Mouse (Mus musculus) limb, embryonic 11.5 days (tissue): Measurements from ENCODE around the gene Capn1. TPM values are rescaled to one million over a fixed set of nuclear protein-coding genes. Genes with fewer than 3 reads are reported as not detected.

ENCODE experiments used
- ATAC-seq: fragments of 200-750 bp; cut with Nextera tagmentation; 2 replicates; pipeline ENCODE4 v1.8.0; 2017; ENCODE audit warnings: low read depth; ENCODE audit not compliant: insufficient number of reproducible peaks, low FRiP score, low TSS enrichment
- DNase-seq: peaks from one replicate; pipeline ENCODE4 v3.0.0-alpha.2; 2015; ENCODE audit warnings: low spot score
- H3K27ac ChIP-seq: fragments of 300-500 bp; sonication (generic); replicated peaks from 2 replicates; pipeline ENCODE4 v1.5.1; 2014; ENCODE audit warnings: low read depth, mild to moderate bottlenecking, low read length
- H3K27me3 ChIP-seq: fragments of 300-500 bp; sonication (generic); 2 replicates; pipeline ENCODE4 v1.6.1; 2014; ENCODE audit warnings: mild to moderate bottlenecking, low read length, mixed read lengths; ENCODE audit not compliant: control insufficient read depth, insufficient read depth
- H3K36me3 ChIP-seq: fragments of 300-500 bp; sonication (generic); 2 replicates; pipeline ENCODE4 v1.6.1; 2014; ENCODE audit warnings: mild to moderate bottlenecking, low read length, moderate library complexity, mixed read lengths; ENCODE audit not compliant: control insufficient read depth, insufficient read depth
- H3K4me1 ChIP-seq: fragments of 300-500 bp; sonication (generic); 2 replicates; pipeline ENCODE4 v1.6.1; 2014; ENCODE audit warnings: low read length, mixed read lengths; ENCODE audit not compliant: control insufficient read depth, insufficient read depth
- H3K4me2 ChIP-seq: fragments of 300-500 bp; sonication (generic); 2 replicates; pipeline ENCODE4 v1.6.1; 2014; ENCODE audit warnings: low read depth, mild to moderate bottlenecking, moderate library complexity; ENCODE audit not compliant: severe bottlenecking
- H3K4me3 ChIP-seq: fragments of 300-500 bp; sonication (generic); 2 replicates; pipeline ENCODE4 v1.5.1; 2014; ENCODE audit warnings: low read depth, low read length
- H3K9ac ChIP-seq: fragments of 300-500 bp; sonication (generic); 2 replicates; pipeline ENCODE4 v1.6.1; 2014; ENCODE audit warnings: mild to moderate bottlenecking, low read length
- H3K9me3 ChIP-seq: fragments of 300-500 bp; sonication (generic); 2 replicates; pipeline ENCODE4 v1.6.1; 2016; ENCODE audit warnings: low read length; ENCODE audit not compliant: control insufficient read depth
- WGBS: fragments of 180-500 bp; shearing (Covaris S2); extraction: QIAGEN DNeasy Blood & Tissue Kit; methylation state at CpG from one replicate; pipeline ENCODE4 v1.1.7; 2014; 5-methylcytosine and 5-hydroxymethylcytosine counted together
- polyA plus RNA-seq: library from polyadenylated mRNA; unstranded; fragments of >200 nt; fragmentation: Nextera tagmentation; extraction: Ambion mirVana; gene quantifications from 2 replicates; pipeline ENCODE4 v1.2.1, GENCODE M21; 2014

Capn1 gene
- polyA plus RNA-seq, 1 experiment from 2014 or later, result 3.6 TPM

- peaks cover 4% of the 10 kb centered on the region; the same call in 1 of the 2 replicates for H3K4me1 ChIP-seq
- H3K9me3 ChIP-seq, result no peaks in the 10 kb centered on the region
- H3K36me3 ChIP-seq, result no peaks in the 10 kb centered on the region
- H3K9ac ChIP-seq, result peak overlapping the region; percentile 63
- H3K27me3 ChIP-seq, result peaks cover 8% of the 10 kb centered on the region; the same call in 1 of the 2 replicates
- peak overlapping the region; percentile 42 for H3K4me3 ChIP-seq
- ATAC-seq, result peak; percentile 23
- no peak overlapping the region for H3K27ac ChIP-seq
- peak; percentile 48 for DNase-seq
- WGBS, result 2% methylated on average over 16 of the region's 18 CpGs
- H3K4me2 ChIP-seq, result peak overlapping the region; percentile 85
These were observed 646 bp downstream of the Capn1 start for GRCm38 (mm10) chr19:6014991-6015510.

GRCm38 (mm10) chr19:6013691-6014090 lies 2.0 kb downstream of the Capn1 start:
- peaks cover 8% of the 10 kb centered on the region; the same call in 1 of the 2 replicates for H3K27me3 ChIP-seq
- H3K9ac ChIP-seq, result no peak overlapping the region
- H3K4me3 ChIP-seq, result no peak overlapping the region
- H3K4me1 ChIP-seq, result peaks cover 4% of the 10 kb centered on the region; the same call in 1 of the 2 replicates
- no peak overlapping the region for H3K4me2 ChIP-seq
- DNase-seq (no peak), ATAC-seq (no peak)
- 84% methylated on average over 10 of the region's 10 CpGs for WGBS
- no peaks in the 10 kb centered on the region for H3K9me3 ChIP-seq
- H3K36me3 ChIP-seq, result no peaks in the 10 kb centered on the region
- H3K27ac ChIP-seq, result no peak overlapping the region

GRCm38 (mm10) chr19:6009137-6009536 lies 6.6 kb downstream of the Capn1 start:
- ATAC-seq (no peak), DNase-seq (no peak)
- H3K36me3 ChIP-seq, result no peaks in the 10 kb centered on the region
- H3K9me3 ChIP-seq, result no peaks in the 10 kb centered on the region
- H3K4me2 ChIP-seq, result no peak overlapping the region
- no peak overlapping the region for H3K4me3 ChIP-seq
- WGBS, result 77% methylated on average over 8 of the region's 8 CpGs
- no peaks in the 10 kb centered on the region; the same call in 1 of the 2 replicates for H3K4me1 ChIP-seq
- no peak overlapping the region for H3K27ac ChIP-seq
- no peak overlapping the region for H3K9ac ChIP-seq
- no peaks in the 10 kb centered on the region for H3K27me3 ChIP-seq

- H3K36me3 ChIP-seq, result no peaks in the 10 kb centered on the region
- ATAC-seq (no peak), DNase-seq (no peak)
- 55% methylated on average over 13 of the region's 13 CpGs for WGBS
- H3K27ac ChIP-seq, result no peak overlapping the region
- H3K4me3 ChIP-seq, result no peak overlapping the region
- H3K9me3 ChIP-seq, result no peaks in the 10 kb centered on the region
- no peak overlapping the region for H3K4me2 ChIP-seq
- H3K4me1 ChIP-seq, result no peaks in the 10 kb centered on the region; the same call in 1 of the 2 replicates
- no peaks in the 10 kb centered on the region for H3K27me3 ChIP-seq
- no peak overlapping the region for H3K9ac ChIP-seq
These were observed 8.7 kb downstream of the Capn1 start for GRCm38 (mm10) chr19:6007013-6007412.

- Histone ChIP-seq H3K27me3 (no peaks in the 10 kb centered on the region), H3K4me2 (no peak overlapping the region), H3K27ac (no peak overlapping the region), H3K4me1 (no peaks in the 10 kb centered on the region; the same call in 1 of the 2 replicates), H3K4me3 (no peak overlapping the region), H3K9ac (no peak overlapping the region), H3K36me3 (no peaks in the 10 kb centered on the region), H3K9me3 (no peaks in the 10 kb centered on the region)
- WGBS, result 74% methylated on average over 11 of the region's 11 CpGs
- ATAC-seq, result no peak
- no peak for DNase-seq
These were observed 10.2 kb downstream of the Capn1 start for GRCm38 (mm10) chr19:6005541-6005940.

- no peaks in the 10 kb centered on the region for H3K27me3 ChIP-seq
- H3K9ac ChIP-seq, result no peak overlapping the region
- 77% methylated on average over 5 of the region's 5 CpGs for WGBS
- H3K4me1 ChIP-seq, result no peaks in the 10 kb centered on the region
- DNase-seq (no peak), ATAC-seq (no peak)
- no peaks in the 10 kb centered on the region for H3K9me3 ChIP-seq
- no peak overlapping the region for H3K4me3 ChIP-seq
- no peak overlapping the region for H3K4me2 ChIP-seq
- no peaks in the 10 kb centered on the region for H3K36me3 ChIP-seq
- H3K27ac ChIP-seq, result no peak overlapping the region
These were observed 15.7 kb downstream of the Capn1 start for GRCm38 (mm10) chr19:5999969-6000368.

GRCm38 (mm10) chr19:5998180-5998579 lies 17.5 kb downstream of the Capn1 start:
- WGBS, result 86% methylated on average over 3 of the region's 3 CpGs
- ATAC-seq (no peak), DNase-seq (no peak)
- H3K9ac ChIP-seq, result no peak overlapping the region
- no peak overlapping the region for H3K4me3 ChIP-seq
- no peak overlapping the region for H3K4me2 ChIP-seq
- H3K4me1 ChIP-seq, result no peaks in the 10 kb centered on the region
- H3K27ac ChIP-seq, result no peak overlapping the region
- H3K36me3 ChIP-seq, result no peaks in the 10 kb centered on the region
- no peaks in the 10 kb centered on the region for H3K27me3 ChIP-seq
- H3K9me3 ChIP-seq, result no peaks in the 10 kb centered on the region

GRCm38 (mm10) chr19:5994711-5995110 lies 21.0 kb downstream of the Capn1 start:
- no peak overlapping the region for H3K4me3 ChIP-seq
- no peak overlapping the region for H3K4me2 ChIP-seq
- WGBS, result 86% methylated on average over 14 of the region's 14 CpGs
- H3K9me3 ChIP-seq, result no peaks in the 10 kb centered on the region
- no peaks in the 10 kb centered on the region for H3K36me3 ChIP-seq
- H3K27ac ChIP-seq, result no peak overlapping the region
- H3K27me3 ChIP-seq, result no peaks in the 10 kb centered on the region
- DNase-seq (no peak), ATAC-seq (no peak)
- no peaks in the 10 kb centered on the region for H3K4me1 ChIP-seq
- H3K9ac ChIP-seq, result no peak overlapping the region

GRCm38 (mm10) chr19:5992012-5992411 lies 23.7 kb downstream of the Capn1 start:
- H3K4me3 ChIP-seq, result no peak overlapping the region
- peaks cover 7% of the 10 kb centered on the region for H3K4me1 ChIP-seq
- no peak overlapping the region for H3K9ac ChIP-seq
- DNase-seq (no peak), ATAC-seq (no peak)
- H3K4me2 ChIP-seq, result no peak overlapping the region
- no peaks in the 10 kb centered on the region for H3K36me3 ChIP-seq
- WGBS, result 85% methylated on average over 7 of the region's 7 CpGs
- H3K27ac ChIP-seq, result no peak overlapping the region
- no peaks in the 10 kb centered on the region for H3K27me3 ChIP-seq
- H3K9me3 ChIP-seq, result no peaks in the 10 kb centered on the region
